Mouse (Mus musculus): ENCODE results near the gene Glrp1.

GRCm38 (mm10) chr1:88539823-88540222 is 30.0 kb upstream of the Glrp1 start:
- TF ChIP-seq CTCF (IDR thresholded peaks at IDR 0.05; ENCODE audit: borderline replicate concordance, control insufficient read depth, extremely low read depth, insufficient read depth, low read length, poor library complexity) (no peak), POLR2A (IDR thresholded peaks at IDR 0.05; ENCODE audit: control insufficient read depth, extremely low read depth, insufficient read depth, low read length, poor library complexity) (no peak)
